Mouse (Mus musculus) neural tube, embryonic 14.5 days (tissue): ENCODE data around the gene Spib. TPM values are rescaled to one million over a fixed set of nuclear protein-coding genes. Genes with fewer than 3 reads are reported as not detected.

Experiments used
- ATAC-seq: fragments of 200-750 bp; cut with Nextera tagmentation; 2 replicates; pipeline ENCODE4 v1.8.0; 2017; ENCODE audit warnings: low read depth, mild to moderate bottlenecking, moderate TSS enrichment, moderate library complexity
- H3K27ac ChIP-seq: fragments of 300-500 bp; sonication (generic); 2 replicates; pipeline ENCODE4 v1.5.1; 2014; ENCODE audit warnings: low read depth, mild to moderate bottlenecking, control low read depth, low read length, moderate library complexity, mixed read lengths
- H3K27me3 ChIP-seq: fragments of 300-500 bp; sonication (generic); 2 replicates; pipeline ENCODE4 v1.6.1; 2014; ENCODE audit warnings: low read length; ENCODE audit not compliant: control insufficient read depth, insufficient read depth
- H3K36me3 ChIP-seq: fragments of 300-500 bp; sonication (generic); 2 replicates; pipeline ENCODE4 v1.6.1; 2014; ENCODE audit warnings: low read length, mixed read lengths; ENCODE audit not compliant: control insufficient read depth, insufficient read depth
- H3K4me1 ChIP-seq: fragments of 300-500 bp; sonication (generic); 2 replicates; pipeline ENCODE4 v1.6.1; 2014; ENCODE audit warnings: low read length; ENCODE audit not compliant: control insufficient read depth, insufficient read depth
- H3K4me2 ChIP-seq: fragments of 300-500 bp; sonication (generic); 2 replicates; pipeline ENCODE4 v1.6.1; 2014; ENCODE audit warnings: mild to moderate bottlenecking, low read depth, low read length, control low read depth
- H3K4me3 ChIP-seq: fragments of 300-500 bp; sonication (generic); 2 replicates; pipeline ENCODE4 v1.5.1; 2014; ENCODE audit warnings: low read depth, low read length, control low read depth, mixed read lengths
- H3K9ac ChIP-seq: fragments of 300-500 bp; sonication (generic); replicated peaks from 2 replicates; pipeline ENCODE4 v1.6.1; 2014; ENCODE audit warnings: low read depth, mild to moderate bottlenecking, control low read depth, low read length, mixed read lengths
- H3K9me3 ChIP-seq: fragments of 300-500 bp; sonication (generic); 2 replicates; pipeline ENCODE4 v1.6.1; 2016; ENCODE audit warnings: low read length; ENCODE audit not compliant: control insufficient read depth
- WGBS: fragments of 180-500 bp; shearing (Covaris S2); extraction: QIAGEN DNeasy Blood & Tissue Kit; methylation state at CpG from one replicate; pipeline ENCODE4 v1.1.7; 2014; 5-methylcytosine and 5-hydroxymethylcytosine counted together
- polyA plus RNA-seq: library from polyadenylated mRNA; unstranded; fragments of >200 nt; fragmentation: Nextera tagmentation; extraction: Ambion mirVana; gene quantifications from 2 replicates; pipeline ENCODE4 v1.2.1, GENCODE M21; 2014

Gene Spib
- polyA plus RNA-seq, 1 experiment from 2014 or later: not detected

DNA sequence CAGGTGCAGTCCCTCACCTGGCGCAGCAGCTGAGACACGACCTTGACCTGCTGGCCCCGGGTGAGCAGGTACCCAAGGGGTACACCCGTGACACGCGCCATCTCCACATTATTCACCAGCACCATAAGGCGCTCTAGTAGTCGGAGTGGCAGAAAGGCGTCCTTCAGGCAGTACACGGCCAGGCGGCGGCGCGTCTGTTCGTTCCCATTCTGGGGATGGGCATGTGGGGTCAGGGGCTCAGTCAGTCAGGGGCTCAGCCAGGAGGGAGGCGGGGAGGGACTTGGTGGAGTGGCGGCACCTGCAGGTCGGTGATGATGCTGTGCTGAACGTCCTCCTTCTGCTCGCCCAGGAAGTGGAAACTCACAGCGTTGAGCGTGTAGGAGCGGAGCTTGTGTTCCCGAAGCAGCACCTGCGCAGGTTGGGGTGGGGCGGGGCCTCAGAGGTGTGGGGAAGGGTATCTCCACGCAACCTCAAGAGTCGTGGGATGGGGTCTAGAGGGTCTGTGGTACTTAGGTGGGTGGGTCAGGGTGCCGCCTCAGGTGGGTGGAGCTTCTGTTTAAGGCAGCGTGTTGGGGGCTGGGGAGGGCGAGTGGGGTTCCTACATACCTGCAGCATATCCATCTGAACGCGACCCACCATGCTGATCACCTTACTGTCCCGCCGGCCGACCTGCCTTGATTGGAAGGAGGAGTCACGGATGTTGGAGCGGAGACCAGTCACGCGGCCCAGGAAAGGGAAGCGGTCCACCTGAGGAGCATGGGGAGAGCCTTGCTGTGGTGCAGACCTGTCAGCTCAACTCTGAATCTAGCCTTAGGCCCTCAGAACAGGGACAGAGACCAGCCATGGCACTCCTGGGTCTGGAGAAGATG is 7.1 kb upstream of the Spib start:
- no peaks in the 10 kb centered on the region for H3K9me3 ChIP-seq
- H3K27ac ChIP-seq: no peak overlapping the region
- no peak overlapping the region for H3K4me2 ChIP-seq
- no peak for ATAC-seq
- no peak overlapping the region for H3K4me3 ChIP-seq
- H3K27me3 ChIP-seq: no peaks in the 10 kb centered on the region
- WGBS: 93% methylated on average over 41 of the region's 41 CpGs
- no peak overlapping the region for H3K9ac ChIP-seq
- no peaks in the 10 kb centered on the region for H3K4me1 ChIP-seq
- H3K36me3 ChIP-seq: 0 out of 2 replicates have a peak, but pooled peaks cover 7% of the 10 kb centered on the region

DNA sequence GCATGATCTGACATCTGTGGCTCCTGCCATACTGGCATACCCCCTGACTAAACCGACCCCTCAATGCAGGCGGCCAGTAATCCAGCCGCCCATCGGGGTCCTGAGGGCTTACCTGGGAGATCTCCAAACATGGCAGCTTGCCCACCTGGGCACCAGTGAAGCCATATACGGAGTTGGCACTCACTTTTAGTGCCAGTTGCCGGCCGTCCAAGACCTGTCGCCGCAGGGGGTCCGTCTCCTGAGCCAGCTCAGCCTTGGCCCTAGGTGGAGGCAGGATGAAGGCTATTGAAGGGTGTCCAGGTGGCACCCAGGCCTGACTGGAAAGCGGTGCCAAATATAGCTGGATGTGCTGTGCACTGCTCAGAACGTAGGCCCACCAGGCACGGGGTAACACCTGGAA is 5.6 kb upstream of the Spib start:
- Histone ChIP-seq H3K4me3 (no peak overlapping the region), H3K9ac (no peak overlapping the region), H3K27me3 (no peaks in the 10 kb centered on the region), H3K36me3 (0 out of 2 replicates have a peak, but pooled peaks cover 7% of the 10 kb centered on the region), H3K4me1 (no peaks in the 10 kb centered on the region), H3K9me3 (no peaks in the 10 kb centered on the region), H3K27ac (no peak overlapping the region), H3K4me2 (no peak overlapping the region)
- WGBS: 94% methylated on average over 13 of the region's 13 CpGs
- no peak for ATAC-seq

DNA sequence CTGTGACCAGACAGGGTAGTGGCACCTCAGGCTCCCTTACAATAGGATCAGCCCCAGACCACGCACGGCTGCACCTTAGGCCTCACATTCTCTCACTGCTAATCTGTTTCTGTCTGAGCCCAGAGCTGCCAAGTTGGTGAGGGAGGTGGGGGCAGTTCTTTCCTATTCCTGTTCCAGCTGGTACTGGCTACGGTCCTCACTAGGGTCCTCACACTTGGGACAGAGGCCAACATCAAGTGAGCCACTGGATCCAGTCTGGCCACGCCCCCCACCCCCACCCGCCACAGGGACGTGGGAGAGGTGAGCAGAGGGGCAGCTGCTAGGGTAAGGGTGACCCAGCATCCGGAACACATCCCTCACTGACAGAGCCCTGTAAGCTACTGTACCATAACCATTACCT is 5.1 kb upstream of the Spib start:
- Histone ChIP-seq H3K4me3 (no peak overlapping the region), H3K4me2 (no peak overlapping the region), H3K9me3 (no peaks in the 10 kb centered on the region), H3K27ac (no peak overlapping the region), H3K9ac (no peak overlapping the region), H3K27me3 (no peaks in the 10 kb centered on the region), H3K36me3 (0 out of 2 replicates have a peak, but pooled peaks cover 7% of the 10 kb centered on the region), H3K4me1 (no peaks in the 10 kb centered on the region)
- 87% methylated on average over 7 of the region's 7 CpGs for WGBS
- ATAC-seq: no peak

DNA sequence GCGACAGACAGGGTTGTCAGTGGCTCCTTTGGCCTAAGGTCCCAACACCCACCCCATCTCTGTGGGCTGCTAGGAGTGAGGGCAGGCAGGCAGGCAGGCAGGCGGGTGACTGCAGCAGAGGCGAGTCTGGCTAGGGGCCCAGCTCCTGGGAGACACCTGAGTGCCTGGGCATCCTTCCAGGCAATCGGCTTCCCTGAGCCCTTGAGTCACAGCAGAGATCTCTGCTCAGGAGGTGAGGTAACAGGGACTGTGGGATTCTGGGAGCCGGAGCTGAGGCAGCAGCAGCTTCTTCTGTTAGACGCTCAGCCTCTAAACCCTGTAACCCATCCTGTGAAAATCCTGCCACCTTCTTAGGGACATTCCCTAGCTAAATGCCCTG is 4.7 kb upstream of the Spib start:
- Histone ChIP-seq H3K4me1 (no peaks in the 10 kb centered on the region), H3K27ac (no peak overlapping the region), H3K4me3 (no peak overlapping the region), H3K9me3 (no peaks in the 10 kb centered on the region), H3K4me2 (no peak overlapping the region), H3K9ac (no peak overlapping the region), H3K27me3 (no peaks in the 10 kb centered on the region), H3K36me3 (0 out of 2 replicates have a peak, but pooled peaks cover 7% of the 10 kb centered on the region)
- WGBS: 88% methylated on average over 6 of the region's 6 CpGs
- no peak for ATAC-seq

DNA sequence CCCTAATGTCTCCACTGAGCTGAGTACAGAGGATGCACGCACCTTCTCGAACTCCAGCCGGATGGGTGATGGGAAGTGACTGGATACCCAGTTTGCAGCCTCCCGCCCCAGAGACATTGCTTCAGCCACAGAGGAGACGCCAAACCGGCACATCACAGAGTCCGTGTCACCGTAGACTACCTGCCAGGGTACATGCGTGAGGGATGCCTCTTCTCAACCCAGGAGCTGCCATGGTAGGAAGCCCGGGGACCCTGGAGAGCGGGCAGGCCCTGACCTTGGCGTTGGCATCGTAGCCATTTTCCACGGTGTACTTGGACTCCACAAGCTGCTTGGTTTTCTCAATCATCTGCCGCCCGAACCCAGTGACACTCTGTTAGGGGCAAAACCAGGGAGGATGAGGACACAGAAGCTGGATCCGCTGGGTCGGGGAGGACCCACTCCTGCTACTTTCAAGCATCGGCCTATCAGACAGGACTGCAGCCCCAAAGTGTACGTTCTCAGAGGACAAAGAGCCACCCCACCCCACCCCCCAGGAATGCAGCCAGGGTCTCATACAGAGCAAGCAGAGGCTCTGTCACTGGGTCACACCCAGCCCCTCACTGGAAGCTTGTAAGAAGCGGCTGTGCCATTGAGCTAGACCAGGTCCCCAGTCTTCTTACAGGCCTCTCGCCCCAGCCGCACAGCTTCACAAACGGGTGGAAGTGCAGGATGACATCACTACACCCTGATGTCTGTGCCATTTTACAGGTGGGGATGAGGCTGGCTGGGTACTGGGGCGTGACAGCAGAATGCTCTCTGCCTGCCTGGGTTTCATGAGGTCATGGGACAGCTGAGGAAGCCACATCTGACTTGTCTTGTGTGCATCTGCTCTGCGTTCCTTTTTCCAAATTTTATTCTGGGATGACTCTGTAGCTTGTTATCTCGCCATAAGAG is 4.1 kb upstream of the Spib start:
- ATAC-seq: no peak
- H3K27me3 ChIP-seq: no peaks in the 10 kb centered on the region
- H3K4me2 ChIP-seq: no peak overlapping the region
- H3K36me3 ChIP-seq: 0 out of 2 replicates have a peak, but pooled peaks cover 3% of the 10 kb centered on the region
- no peak overlapping the region for H3K27ac ChIP-seq
- WGBS: 95% methylated on average over 27 of the region's 27 CpGs
- no peak overlapping the region for H3K9ac ChIP-seq
- H3K4me1 ChIP-seq: no peaks in the 10 kb centered on the region
- H3K9me3 ChIP-seq: no peaks in the 10 kb centered on the region
- no peak overlapping the region for H3K4me3 ChIP-seq

DNA sequence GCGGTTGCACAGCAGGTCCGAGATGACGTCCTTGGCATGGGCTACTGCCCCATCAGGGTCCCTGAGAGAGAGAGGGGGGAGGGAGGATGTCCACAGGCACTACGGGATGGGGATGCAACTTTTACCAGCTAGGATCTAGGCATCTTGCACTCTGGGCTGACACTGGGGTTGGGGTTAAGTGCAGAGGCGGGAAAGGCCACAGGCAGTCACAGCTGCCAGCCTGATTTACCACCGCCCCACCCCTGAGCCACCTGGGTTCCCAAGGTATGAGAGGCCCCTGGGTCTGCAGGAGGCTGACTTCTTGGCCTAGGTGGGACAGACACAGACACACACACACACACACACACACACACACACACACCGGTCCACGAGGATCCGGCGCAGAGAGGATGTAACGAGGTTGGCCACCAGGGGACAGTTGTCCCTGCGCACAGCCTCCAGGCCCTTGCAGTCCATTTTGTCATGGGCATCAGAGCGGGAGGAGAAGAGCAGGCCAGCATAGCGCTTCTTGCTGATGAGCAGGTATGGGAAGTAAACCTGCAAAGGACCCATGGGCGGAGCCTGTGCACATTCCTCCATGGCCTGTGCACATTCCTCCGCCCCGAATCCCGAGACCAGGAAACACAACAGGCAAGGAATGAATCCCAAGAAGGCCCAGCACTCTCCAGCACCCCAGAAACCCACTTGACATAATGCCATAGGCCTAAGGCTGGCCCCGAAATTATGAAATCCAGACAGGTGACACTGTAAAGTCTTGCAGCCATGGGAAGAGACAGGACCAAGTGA is 3.0 kb upstream of the Spib start:
- Histone ChIP-seq H3K36me3 (0 out of 2 replicates have a peak, but pooled peaks cover 3% of the 10 kb centered on the region), H3K9ac (no peak overlapping the region), H3K9me3 (no peaks in the 10 kb centered on the region), H3K27me3 (no peaks in the 10 kb centered on the region), H3K27ac (no peak overlapping the region), H3K4me3 (no peak overlapping the region), H3K4me1 (no peaks in the 10 kb centered on the region), H3K4me2 (no peak overlapping the region)
- no peak for ATAC-seq
- 90% methylated on average over 19 of the region's 19 CpGs for WGBS

DNA sequence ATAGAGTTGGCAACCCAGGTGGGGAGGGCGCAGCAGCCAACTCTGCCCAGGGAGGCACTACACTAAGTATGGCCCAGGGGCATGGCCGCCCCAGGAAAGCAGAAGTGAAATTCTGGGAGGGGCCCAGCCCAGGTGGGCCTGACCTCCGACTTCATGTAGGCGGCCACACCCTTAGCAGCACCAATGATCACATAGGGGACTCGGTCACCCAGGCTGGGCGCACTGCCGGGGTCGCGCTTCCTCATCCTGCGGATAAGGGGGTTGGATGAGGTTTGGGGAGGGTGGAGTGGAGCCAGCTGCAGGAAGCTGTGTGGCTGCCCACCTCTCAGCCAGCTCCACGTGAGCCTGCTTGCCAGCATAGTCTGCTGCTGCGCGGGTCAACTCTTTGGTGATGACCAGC is 2.4 kb upstream of the Spib start:
- no peaks in the 10 kb centered on the region for H3K9me3 ChIP-seq
- 0 out of 2 replicates have a peak, but pooled peaks cover 3% of the 10 kb centered on the region for H3K36me3 ChIP-seq
- no peak overlapping the region for H3K4me3 ChIP-seq
- no peaks in the 10 kb centered on the region for H3K4me1 ChIP-seq
- H3K4me2 ChIP-seq: no peak overlapping the region
- WGBS: 95% methylated on average over 13 of the region's 13 CpGs
- ATAC-seq: no peak
- no peak overlapping the region for H3K27ac ChIP-seq
- H3K9ac ChIP-seq: no peak overlapping the region
- no peaks in the 10 kb centered on the region for H3K27me3 ChIP-seq

DNA sequence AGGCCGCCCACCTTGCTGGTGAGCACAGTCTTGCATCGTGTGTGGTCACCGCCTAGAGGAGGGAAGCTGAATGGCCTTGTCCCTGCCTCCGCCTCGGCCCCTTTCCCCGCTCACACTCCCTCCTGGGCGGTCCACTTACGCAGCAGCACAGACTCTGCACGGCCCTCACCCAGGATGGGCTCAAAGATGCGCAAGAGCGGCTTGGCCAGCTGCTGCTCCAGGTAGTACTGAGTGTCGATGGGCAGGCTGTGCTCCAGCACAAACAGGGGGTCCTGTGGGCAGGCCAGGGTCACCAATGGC is 1.8 kb upstream of the Spib start:
- Histone ChIP-seq H3K27ac (no peak overlapping the region), H3K4me2 (no peak overlapping the region), H3K4me1 (no peaks in the 10 kb centered on the region), H3K36me3 (0 out of 2 replicates have a peak, but pooled peaks cover 2% of the 10 kb centered on the region), H3K9me3 (no peaks in the 10 kb centered on the region), H3K9ac (no peak overlapping the region), H3K27me3 (0 out of 2 replicates have a peak, but pooled peaks cover under 1% of the 10 kb centered on the region), H3K4me3 (no peak overlapping the region)
- WGBS: 79% methylated on average over 12 of the region's 12 CpGs
- ATAC-seq: no peak
